Mouse (Mus musculus) olfactory bulb, adult 2 months (tissue): ENCODE measurements at regions not wholly inside any gene's neighbourhood (a gene's known extent, or its start where the extent isn't known, plus 50 kb on each side); places are given as distances from the start of the nearest gene placed in this dataset.

Source experiments
- H3K27ac ChIP-seq: fragments of 200-500 bp; 2 replicates; pipeline ENCODE4 v1.5.1; 2012; ENCODE audit warnings: low read depth, low read length; ENCODE audit not compliant: insufficient read depth
- H3K4me1 ChIP-seq: fragments of 200-500 bp; 2 replicates; pipeline ENCODE4 v1.6.1; 2012; ENCODE audit warnings: low read length; ENCODE audit not compliant: control insufficient read depth, insufficient read depth
- H3K4me3 ChIP-seq: fragments of 200-500 bp; 2 replicates; pipeline ENCODE4 v1.5.1; 2012; ENCODE audit warnings: mild to moderate bottlenecking, low read depth, low read length, moderate library complexity; ENCODE audit not compliant: insufficient read depth
- CTCF ChIP-seq: fragments of 200-500 bp; IDR thresholded peaks from 2 replicates; pipeline ENCODE4 v1.5.1; 2012; ENCODE audit warnings: low read depth, mild to moderate bottlenecking, low read length, moderate library complexity; ENCODE audit not compliant: insufficient read depth
- POLR2A ChIP-seq: fragments of 200-500 bp; IDR thresholded peaks from 2 replicates; pipeline ENCODE4 v1.6.1; 2012; ENCODE audit warnings: mild to moderate bottlenecking, low read depth, low read length, moderate library complexity; ENCODE audit not compliant: insufficient read depth
- WGBS: fragments of 180-500 bp; shearing (Covaris S2); methylation state at CpG from one replicate; pipeline ENCODE4 v1.1.7; 2018; 5-methylcytosine and 5-hydroxymethylcytosine counted together

DNA sequence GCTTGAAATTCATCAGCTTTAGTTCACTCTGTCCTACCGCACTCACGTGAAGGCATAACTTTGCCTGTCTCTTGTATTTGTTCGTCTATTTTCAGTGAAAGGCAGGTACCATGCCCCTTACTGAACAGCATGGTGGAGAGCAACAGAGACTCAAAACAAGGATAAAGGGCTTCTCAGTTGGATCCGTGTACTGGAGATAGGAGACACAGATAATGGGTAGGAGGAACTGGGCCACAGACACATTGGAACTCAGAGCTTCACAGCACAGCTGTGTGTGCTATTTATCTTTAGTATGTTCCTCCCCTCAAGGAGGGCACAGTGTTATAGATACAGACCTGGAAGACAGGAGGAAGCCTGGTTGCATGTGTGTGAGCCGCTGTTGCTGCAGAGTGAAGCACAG, 176.4 kb downstream of the Pten start:
- no peak overlapping the region for H3K4me3 ChIP-seq
- TF ChIP-seq CTCF (no peak), POLR2A (no peak)
- H3K4me1 ChIP-seq, result peaks cover 4% of the 10 kb centered on the region; the same call in 1 of the 2 replicates
- WGBS, result 77% methylated on average over 5 of the region's 5 CpGs
- no peak overlapping the region for H3K27ac ChIP-seq

DNA sequence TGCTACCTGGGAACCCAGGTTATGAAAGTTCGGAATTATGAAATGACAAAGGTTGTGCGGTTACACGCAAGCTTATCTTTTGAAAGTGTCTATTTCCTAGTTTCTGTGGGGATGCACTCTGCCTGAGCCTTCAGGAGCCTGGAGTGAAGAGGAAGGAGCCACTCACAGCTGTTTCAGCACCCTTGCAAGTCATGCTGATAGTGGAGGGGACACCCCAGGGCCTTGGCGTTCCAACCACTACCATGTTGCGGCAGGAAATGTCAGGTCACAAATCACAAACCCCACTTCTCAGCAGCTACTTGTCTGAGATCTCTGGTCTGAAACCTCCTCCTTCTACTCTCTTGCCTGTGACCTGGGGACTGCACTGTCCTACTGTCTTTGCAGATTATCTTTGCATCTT, 178.3 kb downstream of the Pten start:
- Histone ChIP-seq H3K4me1 (peaks cover 4% of the 10 kb centered on the region; the same call in 1 of the 2 replicates), H3K4me3 (no peak overlapping the region), H3K27ac (no peak overlapping the region)
- 93% methylated on average over 5 of the region's 5 CpGs for WGBS
- TF ChIP-seq POLR2A (no peak), CTCF (no peak)

DNA sequence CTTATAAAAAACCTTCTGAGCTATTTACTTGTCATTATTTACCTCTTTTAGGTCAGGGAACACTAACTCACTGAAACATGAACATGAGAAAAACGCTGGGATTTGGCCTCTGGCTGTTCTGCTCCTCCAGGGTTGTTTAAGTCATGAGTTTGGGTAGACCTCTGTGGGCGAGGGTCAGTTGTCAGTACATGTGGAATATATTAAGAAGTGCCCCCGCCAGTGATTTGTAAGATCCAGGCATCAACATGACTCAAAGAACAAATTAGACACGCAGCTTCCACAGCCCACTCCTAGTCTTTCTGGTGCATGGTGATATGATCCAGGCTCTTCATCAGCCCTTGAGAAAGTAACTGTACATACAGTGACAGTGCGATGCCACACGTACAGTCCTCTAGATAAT, 180.3 kb downstream of the Pten start:
- Histone ChIP-seq H3K27ac (no peak overlapping the region), H3K4me1 (peaks cover 4% of the 10 kb centered on the region; the same call in 1 of the 2 replicates), H3K4me3 (no peak overlapping the region)
- TF ChIP-seq CTCF, result no peak
- TF ChIP-seq POLR2A, result no peak
- 86% methylated on average over 6 of the region's 6 CpGs for WGBS

DNA sequence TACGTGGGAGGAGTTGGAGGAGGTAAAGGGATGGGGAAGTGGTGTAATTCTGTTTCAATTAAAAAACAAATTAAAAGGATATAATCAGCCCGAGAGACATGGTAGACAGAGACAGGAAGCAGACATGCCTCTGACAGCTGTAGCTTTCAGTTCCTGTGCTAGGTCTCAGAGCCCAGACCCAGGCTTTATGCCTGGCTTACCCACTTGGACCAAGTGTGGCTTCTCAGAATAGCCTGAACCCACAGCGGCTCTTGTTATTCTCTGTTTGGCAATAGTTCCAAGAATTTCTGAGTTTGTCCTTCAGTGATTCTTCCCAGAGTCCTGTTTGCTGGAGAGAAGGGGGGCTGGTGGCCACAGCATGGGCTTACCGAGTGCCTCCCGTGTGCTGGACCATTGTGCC, 182.4 kb downstream of the Pten start:
- no peak overlapping the region for H3K27ac ChIP-seq
- TF ChIP-seq POLR2A (no peak), CTCF (no peak)
- H3K4me1 ChIP-seq, result no peaks in the 10 kb centered on the region
- 82% methylated on average over 5 of the region's 5 CpGs for WGBS
- no peak overlapping the region for H3K4me3 ChIP-seq

DNA sequence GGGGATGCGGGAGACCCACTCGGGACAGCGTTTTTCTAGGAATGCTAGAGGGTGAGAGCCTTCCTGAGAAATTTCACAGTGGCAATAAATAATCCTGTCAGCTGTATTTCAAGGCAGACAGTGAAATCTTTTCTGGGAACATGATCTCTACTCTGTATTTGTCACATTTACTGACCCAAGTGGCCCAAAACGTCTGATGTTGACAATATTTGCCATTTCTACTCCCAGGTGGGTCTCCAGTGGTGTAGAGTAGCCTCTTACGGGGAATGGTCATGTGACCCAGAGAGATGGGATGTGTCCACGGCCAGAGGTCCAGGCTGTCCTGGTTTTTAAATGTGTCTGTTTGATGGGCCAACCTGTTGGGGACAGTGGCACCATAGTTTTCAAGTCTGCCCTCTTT, 183.5 kb downstream of the Pten start:
- TF ChIP-seq CTCF (no peak), POLR2A (no peak)
- Histone ChIP-seq H3K4me3 (no peak overlapping the region), H3K4me1 (no peaks in the 10 kb centered on the region), H3K27ac (no peak overlapping the region)
- WGBS, result 84% methylated on average over 6 of the region's 6 CpGs

DNA sequence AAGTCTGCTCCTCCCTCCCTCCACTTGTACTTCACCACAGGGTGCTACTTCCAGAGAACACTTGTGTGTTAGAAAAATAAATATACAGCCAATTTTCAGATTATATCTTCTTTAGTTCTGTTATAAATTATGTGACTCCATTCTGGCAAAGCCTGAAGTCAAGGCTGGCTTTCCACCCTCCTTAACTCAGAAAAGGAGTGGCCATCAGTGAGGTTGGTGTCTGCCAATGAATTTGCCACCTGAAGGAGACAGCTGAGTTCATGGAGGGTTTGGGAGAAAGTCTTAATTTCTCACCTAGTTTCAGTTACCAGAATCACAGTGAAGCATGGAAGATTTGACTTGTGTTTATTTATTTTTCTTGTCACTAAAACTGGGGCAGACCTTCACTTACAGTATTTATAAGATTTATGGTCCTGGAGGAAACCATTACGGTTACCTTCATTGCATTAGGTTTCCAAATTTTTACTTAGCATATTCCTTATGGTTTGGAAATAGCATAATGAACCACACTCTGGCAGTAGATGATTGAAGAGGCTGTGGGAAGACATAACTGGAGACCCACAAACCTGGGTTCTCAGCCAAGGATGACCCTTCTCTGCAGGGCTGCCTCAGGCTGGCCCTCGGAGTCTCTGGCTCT, 186.4 kb downstream of the Pten start:
- Histone ChIP-seq H3K4me3 (no peak overlapping the region), H3K4me1 (no peaks in the 10 kb centered on the region), H3K27ac (no peak overlapping the region)
- 92% methylated on average over 2 of the region's 2 CpGs for WGBS
- TF ChIP-seq POLR2A, result no peak
- TF ChIP-seq CTCF, result no peak

DNA sequence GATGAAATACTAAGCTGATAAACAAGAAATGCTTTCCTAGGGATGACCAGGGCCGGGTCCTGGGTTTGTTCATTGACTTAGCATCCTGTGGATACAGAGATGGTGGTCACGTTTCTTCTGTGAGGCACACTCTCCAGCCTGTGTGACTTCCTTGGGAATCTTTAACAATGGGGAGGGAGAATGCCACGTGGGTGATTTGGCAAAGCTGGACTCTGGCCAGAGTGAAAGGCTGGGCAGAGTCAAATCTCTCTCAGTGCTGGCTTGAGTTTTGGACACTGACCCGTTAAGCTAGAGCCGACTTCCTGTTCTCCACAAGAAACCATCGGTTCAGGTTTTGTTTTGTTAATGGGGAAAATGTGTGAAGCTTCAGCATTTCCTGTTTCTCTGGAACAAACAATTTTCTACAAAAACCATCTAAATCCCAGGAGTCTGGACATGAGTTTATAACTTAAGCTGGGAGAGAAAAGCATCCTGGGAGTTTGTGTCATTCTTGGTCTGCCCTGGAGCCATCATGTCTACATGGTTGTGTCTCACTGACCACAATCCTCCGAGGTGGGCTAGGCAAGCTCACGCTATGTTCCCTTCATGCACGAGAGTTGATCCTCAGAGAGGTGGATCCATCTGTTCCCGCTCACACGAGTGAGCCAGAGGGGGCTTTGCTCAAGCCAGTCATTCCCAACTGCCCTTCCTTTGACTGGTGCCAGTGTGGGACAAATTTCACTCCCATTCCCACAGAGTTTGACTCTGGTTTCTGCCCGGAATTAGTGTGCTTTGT, 190.0 kb downstream of the Pten start:
- H3K4me1 ChIP-seq, result 0 out of 2 replicates have a peak, but pooled peaks cover 3% of the 10 kb centered on the region
- no peak overlapping the region for H3K4me3 ChIP-seq
- 78% methylated on average over 12 of the region's 12 CpGs for WGBS
- H3K27ac ChIP-seq, result no peak overlapping the region
- TF ChIP-seq POLR2A, result no peak
- TF ChIP-seq CTCF, result no peak

DNA sequence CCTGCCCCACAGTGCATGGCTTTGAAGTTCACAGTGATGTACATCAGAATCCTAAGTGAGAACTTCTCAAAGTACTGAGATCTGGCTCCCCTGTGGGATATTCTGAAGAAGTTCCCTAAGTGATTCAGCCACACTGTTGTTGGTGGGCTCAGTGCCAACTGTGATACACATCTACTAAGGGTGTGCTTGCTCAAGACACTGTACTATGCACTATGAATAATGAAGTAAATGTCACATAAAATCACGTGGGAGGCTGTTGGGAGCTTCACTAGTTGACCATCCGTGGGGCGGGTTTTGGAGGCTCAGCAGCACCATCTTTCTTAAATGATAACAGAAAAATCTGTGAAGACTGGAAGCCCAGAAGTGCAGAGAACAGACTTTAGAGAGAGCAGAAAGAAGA, 193.0 kb downstream of the Pten start:
- Histone ChIP-seq H3K4me1 (peaks cover 19% of the 10 kb centered on the region), H3K4me3 (no peak overlapping the region), H3K27ac (no peak overlapping the region)
- WGBS, result 79% methylated on average over 3 of the region's 3 CpGs
- no peak for TF ChIP-seq CTCF
- TF ChIP-seq POLR2A, result no peak

DNA sequence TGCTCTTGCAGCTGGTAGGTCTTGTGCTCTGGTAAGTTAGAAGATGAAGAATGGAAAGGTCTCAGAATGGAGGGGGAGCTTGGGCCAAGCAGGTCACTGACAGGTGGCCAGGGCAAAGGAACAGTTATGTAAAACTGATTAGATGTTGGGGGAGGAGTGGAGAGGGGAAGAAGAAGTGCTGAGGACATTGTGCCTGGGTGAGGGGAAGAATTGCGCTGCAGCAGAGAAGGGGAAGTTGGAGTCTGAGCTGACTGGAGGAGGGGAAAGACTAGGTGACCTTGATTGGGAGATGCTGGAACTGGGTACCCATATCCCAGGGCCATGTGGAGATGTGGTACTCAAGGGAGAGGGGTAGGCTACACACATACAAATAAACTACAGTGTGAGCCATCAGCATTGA, 193.5 kb downstream of the Pten start:
- no peak overlapping the region for H3K27ac ChIP-seq
- 93% methylated on average over 1 of the region's 1 CpGs for WGBS
- no peak for TF ChIP-seq POLR2A
- no peak for TF ChIP-seq CTCF
- peaks cover 21% of the 10 kb centered on the region for H3K4me1 ChIP-seq
- no peak overlapping the region for H3K4me3 ChIP-seq
